Mouse (Mus musculus): ENCODE data around the gene Dennd6a. TPM values are rescaled to one million over a fixed set of nuclear protein-coding genes. Genes with fewer than 3 reads are reported as not detected.
"Not testable (repeated sequence)": the region's sequence is repeated elsewhere in the genome, so short reads cannot be mapped to it uniquely, and the experiment has no call there.

Gene Dennd6a
- polyA plus RNA-seq (2015; fragmentation: Nextera tagmentation; extraction: Ambion mirVana): 30.7 and 41.4 TPM in 2 replicates

DNA sequence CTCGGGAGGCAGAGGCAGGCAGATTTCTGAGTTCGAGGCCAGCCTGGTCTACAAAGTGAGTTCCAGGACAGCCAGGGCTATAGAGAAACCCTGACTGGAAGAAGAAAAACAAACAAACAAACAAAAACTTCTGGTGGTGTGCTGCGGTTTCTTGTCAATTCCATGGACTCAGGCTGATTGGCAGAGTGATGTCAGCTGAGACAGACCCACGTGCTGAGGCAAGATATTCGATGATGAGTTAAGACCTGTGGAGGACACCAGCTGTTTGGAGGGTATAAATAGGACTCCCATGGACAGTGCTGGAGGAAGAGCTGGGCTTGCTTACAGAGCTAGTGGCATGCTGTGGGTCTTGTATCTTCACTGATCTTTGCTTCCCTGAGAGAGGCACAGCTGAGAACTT, at the start of gene Dennd6a:
Gene Dennd6a (plus strand): TSS at position 301 of the 400 bp plus-strand sequence.
- DNase-seq (ENCODE audit: low spot score): not testable (repeated sequence)

DNA sequence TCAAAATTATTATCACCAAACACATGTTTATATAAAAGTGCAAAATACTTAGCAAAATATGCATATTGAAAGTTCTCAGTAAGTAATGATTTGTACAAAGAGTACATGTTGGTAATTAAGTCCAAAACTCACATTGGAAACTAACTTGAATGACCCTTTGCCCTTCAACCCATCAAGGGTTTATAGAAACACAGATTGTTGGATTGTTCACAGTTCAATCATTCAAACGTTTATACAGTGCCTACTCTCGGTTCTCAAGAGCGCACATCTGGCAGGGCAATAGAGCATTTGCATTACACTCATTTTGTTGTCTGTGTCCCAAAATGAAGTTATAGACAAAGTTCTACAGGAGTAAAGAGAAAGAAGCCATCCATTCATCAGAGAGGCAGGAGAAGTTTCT, 47.7 kb upstream of the Dennd6a start:
- DNase-seq (ENCODE audit: low spot score): no peak

GRCm38 (mm10) chr14:26528296-26528695, 45.4 kb upstream of the Dennd6a start:
- DNase-seq (ENCODE audit: low spot score): no peak

DNA sequence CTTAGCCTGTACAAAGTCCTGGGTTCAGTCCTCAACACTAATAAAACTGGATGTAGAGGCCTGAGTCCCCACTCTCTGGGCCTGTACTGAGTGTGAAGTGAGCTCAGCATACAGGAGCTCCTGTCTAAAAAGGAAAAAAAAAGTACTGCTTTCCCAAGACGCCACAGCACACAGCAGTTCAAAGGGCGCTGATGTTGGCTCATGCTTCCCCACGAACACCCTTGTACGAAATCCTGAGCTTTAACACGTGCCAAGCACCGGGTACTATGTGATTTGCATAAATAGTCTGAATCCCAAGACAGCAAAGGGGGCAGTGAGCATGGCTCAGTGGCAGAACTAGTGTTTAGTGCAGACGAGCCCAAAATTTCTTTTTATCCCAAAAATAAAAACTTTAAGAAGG, 43.3 kb upstream of the Dennd6a start:
- DNase-seq (ENCODE audit: low spot score): no peak

DNA sequence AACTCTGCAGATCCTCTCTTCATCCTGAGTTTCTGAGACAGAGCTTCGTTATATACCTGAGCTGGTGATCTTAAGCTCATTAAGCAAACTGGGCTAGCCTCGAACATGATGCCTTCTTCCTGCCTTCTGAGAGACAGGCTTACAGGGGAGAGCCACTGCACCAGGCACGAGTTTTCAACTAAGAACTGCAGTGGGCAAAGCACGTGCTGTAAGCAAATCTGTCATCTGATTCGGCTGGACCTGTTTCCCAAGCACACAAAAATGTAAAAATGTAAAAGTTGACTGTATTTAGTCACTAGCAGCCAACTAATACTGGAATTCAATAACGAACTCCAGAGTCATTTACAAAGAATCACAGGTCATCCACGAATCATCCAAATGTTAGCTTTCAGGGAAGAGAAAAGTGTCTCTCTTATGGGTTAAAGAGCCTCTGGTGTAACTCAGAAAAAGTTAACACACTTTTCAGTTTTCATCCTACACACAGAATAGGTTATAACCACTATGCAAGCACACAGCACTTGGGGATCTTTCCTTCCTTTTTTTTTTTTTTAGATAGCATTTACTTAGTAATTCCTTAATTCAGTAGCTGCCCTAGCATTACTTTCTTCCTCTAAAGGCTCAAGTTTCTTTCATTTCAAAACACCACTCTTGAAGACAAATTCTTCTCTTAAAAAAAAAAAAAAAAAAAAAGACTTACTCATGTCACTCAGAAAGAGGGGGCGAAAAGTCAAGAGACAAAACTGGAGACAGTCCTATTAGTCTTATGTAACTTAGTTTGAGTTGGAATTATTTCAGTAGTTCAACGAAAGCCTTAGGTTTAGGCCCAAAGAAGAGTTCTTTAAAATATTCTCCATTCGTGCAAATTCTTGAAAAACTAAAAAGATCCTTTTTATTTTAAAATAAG, 42.0 kb upstream of the Dennd6a start:
- no peak for DNase-seq (ENCODE audit: low spot score)

DNA sequence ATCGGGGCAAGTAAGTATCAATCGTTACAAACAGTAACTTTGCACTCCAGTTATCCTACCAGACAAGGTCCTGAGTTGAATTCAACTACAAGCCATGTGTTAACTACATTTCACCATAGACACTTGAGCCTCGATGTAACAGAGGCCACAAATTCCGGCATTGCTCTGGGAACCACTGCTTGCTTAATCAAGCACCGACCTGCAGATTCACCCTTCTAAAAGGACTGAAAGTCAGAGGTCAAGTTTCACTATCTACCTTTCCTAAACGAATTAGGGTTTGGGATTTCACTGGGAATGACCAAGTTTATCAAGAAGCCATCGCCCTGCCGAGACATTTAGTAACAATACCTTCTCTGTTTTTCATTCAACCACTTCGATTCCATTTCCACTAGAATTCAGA, 40.9 kb upstream of the Dennd6a start:
- no peak for DNase-seq (ENCODE audit: low spot score)

GRCm38 (mm10) chr14:26533267-26533666, 40.4 kb upstream of the Dennd6a start:
- DNase-seq (ENCODE audit: low spot score): no peak

- DNase-seq (ENCODE audit: low spot score): peak; percentile 56
Observed at GRCm38 (mm10) chr14:26533821-26534756, 39.6 kb upstream of the Dennd6a start.

DNA sequence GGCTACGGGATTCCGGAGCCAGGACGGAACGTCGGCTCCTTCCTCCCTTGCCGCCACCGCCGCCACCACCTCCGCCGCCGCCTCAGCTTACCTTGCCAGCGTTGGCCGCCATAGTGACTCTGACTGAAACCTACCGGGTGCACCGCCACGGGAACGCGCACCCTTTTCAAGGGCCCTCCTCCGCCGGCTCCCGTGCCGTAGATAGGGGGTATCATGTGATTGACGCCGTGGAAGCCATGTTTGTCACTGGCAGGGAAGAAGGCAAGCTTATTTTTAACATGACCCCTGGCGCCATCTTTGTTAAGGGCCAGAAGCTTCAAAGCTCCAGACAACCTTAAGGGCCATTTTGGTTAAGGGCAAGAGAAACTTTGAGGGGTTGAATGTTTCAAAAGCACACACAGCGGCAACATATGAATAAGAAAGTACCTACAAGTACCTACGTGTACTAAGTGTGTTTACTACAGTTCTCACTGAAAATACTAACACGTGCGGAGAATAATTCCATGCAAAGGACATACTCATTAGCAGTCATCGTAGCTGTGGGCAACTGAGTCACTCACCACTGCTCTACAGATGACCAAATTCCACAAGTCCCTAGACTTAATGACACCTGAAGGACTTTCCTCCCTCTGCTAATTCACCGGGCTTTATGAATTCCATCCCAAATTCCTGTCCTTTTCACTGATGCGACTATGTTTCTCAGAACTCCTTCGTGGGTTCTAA, 38.7 kb upstream of the Dennd6a start, which contains the start of gene Slmap:
Gene Slmap (minus strand): TSS at position 175 of the 723 bp plus-strand sequence.
- DNase-seq (ENCODE audit: low spot score): peak; percentile 100

GRCm38 (mm10) chr14:26539241-26539640, 34.4 kb upstream of the Dennd6a start:
- DNase-seq (ENCODE audit: low spot score): no peak

- no peak for DNase-seq (ENCODE audit: low spot score)
Observed at GRCm38 (mm10) chr14:26540577-26540976, 33.1 kb upstream of the Dennd6a start.

- DNase-seq (ENCODE audit: low spot score): no peak
Observed at GRCm38 (mm10) chr14:26542136-26542535, 31.5 kb upstream of the Dennd6a start.

DNA sequence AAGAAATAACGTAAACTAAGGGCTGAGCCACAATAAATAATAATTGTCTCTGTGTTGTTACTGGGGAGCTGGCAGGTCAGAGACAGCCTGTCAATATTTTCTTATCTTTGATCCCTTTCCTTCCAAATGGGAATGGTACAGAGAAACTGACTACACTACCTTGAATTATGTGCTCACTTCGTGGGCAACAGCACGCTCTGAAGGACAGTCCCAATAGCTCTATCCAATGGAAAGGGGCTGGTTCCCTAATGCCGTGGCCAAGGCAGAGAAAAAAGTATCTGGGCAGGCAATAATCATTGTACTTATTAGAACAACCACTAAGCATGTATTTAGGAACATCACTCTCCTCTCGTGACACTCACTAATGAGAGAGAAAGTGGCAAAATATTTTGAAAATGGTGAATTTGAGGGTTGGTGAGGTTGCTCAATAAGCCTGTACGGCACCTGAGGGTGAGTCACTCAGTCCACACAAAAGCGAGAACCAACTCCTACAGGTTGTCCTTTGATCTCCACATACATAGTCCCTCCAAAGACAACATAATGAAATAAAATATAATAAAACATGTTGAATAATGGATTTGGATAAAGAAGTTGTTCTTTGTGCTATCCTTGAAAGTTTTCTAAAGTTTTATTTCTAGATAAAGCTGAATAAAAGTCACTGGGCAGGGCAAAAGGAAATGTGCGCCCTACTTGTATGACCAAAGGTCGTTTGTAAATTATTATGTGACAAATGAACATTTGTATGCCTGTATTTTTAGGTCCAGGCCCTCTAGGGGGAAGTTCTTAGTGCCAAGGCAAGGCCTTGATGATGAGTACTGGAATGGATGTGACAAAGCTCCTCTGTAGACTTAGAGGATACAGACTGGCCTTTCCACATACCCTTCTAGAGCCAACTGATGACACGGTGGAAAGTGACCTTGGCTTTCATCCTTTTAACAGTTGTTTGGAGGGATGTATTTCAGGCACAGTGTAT, 25.9 kb upstream of the Dennd6a start:
- no peak for DNase-seq (ENCODE audit: low spot score)

DNA sequence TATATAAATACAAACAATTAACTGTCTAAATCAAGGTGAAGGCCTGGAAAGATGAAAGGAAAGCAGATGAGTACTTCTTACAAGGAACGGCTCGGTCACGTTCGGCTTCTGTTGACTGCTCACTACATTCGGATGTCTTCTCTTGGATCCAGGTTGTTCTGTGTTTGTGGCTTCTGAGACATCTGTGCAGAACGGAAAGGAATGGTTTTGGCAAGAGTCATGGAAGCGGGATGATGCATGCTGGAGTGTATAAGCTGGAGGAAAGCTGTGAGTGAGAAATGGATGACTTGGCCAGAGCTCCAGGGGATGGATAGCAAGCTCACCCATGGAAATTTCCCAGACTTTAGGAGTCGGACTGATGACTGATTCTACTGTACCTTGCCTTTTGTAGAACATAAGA, 22.9 kb upstream of the Dennd6a start:
- no peak for DNase-seq (ENCODE audit: low spot score)

DNA sequence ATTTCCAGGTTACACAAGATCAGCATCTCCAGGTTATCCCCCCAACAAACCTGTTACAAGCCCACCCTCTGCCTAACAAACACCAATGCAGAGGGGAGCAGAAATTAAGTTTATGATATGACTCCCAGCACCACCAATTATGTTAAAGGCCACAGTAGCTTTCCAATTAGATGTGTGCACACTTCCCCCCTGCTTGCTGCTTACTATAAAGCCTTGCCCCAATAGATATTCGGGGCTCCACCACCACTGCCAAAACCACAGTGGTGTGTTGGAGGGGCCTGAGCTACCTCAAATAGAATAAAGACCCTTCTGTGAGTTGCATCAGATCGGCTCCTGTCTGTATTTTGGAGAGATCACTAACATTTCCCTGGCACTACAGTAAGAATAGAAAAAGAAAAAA, 21.2 kb upstream of the Dennd6a start:
- DNase-seq (ENCODE audit: low spot score): no peak

DNA sequence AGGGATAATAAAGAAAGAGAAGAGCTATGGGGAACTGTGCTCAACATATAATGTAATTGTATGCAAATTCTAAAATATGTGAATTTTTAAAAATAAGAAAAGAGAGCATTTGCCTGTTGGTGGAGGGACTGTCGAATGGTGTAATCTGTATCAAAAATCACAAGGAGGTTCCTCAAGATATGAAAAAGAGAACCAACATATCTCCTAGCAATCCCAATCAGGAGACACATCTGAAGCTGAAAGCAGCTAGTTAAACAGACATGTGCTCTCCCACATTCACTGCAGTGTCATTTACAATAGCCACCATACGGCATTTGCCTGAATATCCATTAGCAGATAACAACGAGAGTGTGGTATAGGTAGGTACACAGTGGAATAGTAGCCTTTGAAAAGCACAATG, 20.8 kb upstream of the Dennd6a start:
- DNase-seq (ENCODE audit: low spot score): no peak

DNA sequence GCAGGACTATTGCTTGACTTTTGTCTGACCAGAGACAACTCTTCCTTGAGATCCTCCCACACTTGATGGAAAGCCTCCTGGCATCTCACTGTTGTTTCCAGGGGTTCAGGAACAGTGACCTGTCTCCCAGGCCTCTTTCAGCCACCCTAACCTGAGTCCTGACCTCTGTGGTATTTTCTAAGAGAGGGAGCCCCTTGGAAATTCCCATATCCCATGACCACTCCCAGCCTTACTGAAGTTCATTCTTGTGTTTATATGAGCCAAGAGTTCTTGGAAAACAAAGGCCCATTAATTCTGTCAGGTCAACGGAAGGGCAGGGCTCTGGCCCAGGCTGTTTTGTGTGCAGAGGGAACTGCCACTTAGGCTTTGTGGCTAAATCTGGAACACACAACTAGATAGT, 16.1 kb upstream of the Dennd6a start:
- DNase-seq (ENCODE audit: low spot score): no peak

- DNase-seq (ENCODE audit: low spot score): no peak
Observed at GRCm38 (mm10) chr14:26558536-26558935, 15.1 kb upstream of the Dennd6a start.

GRCm38 (mm10) chr14:26562247-26562646, 11.4 kb upstream of the Dennd6a start:
- DNase-seq (ENCODE audit: low spot score): no peak

DNA sequence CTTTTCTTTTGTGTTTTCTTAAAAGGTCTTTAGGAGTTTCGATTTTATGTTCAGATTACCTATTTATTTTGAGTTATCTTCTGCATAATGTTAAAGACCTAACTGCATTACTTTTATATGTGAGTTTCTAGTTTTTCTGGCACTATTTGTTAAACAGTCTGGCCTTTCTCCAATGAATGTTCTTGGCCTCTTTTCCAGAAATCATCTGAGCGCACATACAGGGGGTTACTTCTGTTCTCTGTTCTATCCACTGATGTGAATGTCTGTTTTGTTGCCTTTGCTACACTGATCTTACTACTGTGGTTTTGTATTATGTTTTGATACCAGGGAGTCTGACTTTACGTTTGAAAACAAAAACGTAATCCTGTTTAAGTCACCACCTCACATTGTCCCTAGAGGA, 3.8 kb upstream of the Dennd6a start:
- no peak for DNase-seq (ENCODE audit: low spot score)

All from thymus, postnatal 0 days (tissue).